Mouse (Mus musculus) lung, embryonic 14.5 days (tissue): ENCODE measurements around the gene Aoah. TPM values are rescaled to one million over a fixed set of nuclear protein-coding genes. Genes with fewer than 3 reads are reported as not detected.

Source experiments
- ATAC-seq: fragments of 200-750 bp; cut with Nextera tagmentation; 2 replicates; pipeline ENCODE4 v1.8.0; 2017; ENCODE audit warnings: mild to moderate bottlenecking, moderate TSS enrichment, moderate library complexity; ENCODE audit not compliant: insufficient read depth
- DNase-seq: peaks from one replicate; pipeline ENCODE4 v3.0.0-alpha.2; 2015
- H3K27ac ChIP-seq: fragments of 300-500 bp; sonication (generic); 2 replicates; pipeline ENCODE4 v1.5.1; 2014; ENCODE audit warnings: low read depth, mild to moderate bottlenecking, moderate library complexity
- H3K27me3 ChIP-seq: fragments of 300-500 bp; sonication (generic); 2 replicates; pipeline ENCODE4 v1.6.1; 2014; ENCODE audit warnings: low read length, control low read depth; ENCODE audit not compliant: insufficient read depth
- H3K36me3 ChIP-seq: fragments of 300-500 bp; sonication (generic); 2 replicates; pipeline ENCODE4 v1.6.1; 2014; ENCODE audit warnings: control low read depth; ENCODE audit not compliant: insufficient read depth
- H3K4me1 ChIP-seq: fragments of 300-500 bp; sonication (generic); 2 replicates; pipeline ENCODE4 v1.6.1; 2014; ENCODE audit warnings: antibody characterized with exemption, control low read depth; ENCODE audit not compliant: insufficient read depth
- H3K4me2 ChIP-seq: fragments of 300-500 bp; sonication (generic); 2 replicates; pipeline ENCODE4 v1.6.1; 2014; ENCODE audit warnings: mild to moderate bottlenecking
- H3K4me3 ChIP-seq: fragments of 300-500 bp; sonication (generic); 2 replicates; pipeline ENCODE4 v1.5.1; 2014; ENCODE audit warnings: low read depth, low read length
- H3K9ac ChIP-seq: fragments of 300-500 bp; sonication (generic); 2 replicates; pipeline ENCODE4 v1.6.1; 2014
- H3K9me3 ChIP-seq: fragments of 300-500 bp; sonication (generic); 2 replicates; pipeline ENCODE4 v1.6.1; 2016; ENCODE audit warnings: low read depth, low read length, control low read depth
- CTCF ChIP-seq: IDR thresholded peaks from 2 replicates; pipeline ENCODE4 v1.5.1; 2016; ENCODE audit warnings: antibody characterized with exemption, low read depth
- WGBS: fragments of 180-500 bp; shearing (Covaris S2); extraction: QIAGEN DNeasy Blood & Tissue Kit; methylation state at CpG from one replicate; pipeline ENCODE4 v1.1.7; 2014; 5-methylcytosine and 5-hydroxymethylcytosine counted together
- polyA plus RNA-seq: library from polyadenylated mRNA; unstranded; fragments of >200 nt; fragmentation: Nextera tagmentation; extraction: Ambion mirVana; gene quantifications from 2 replicates; pipeline ENCODE4 v1.2.1, GENCODE M21; 2014

The Aoah gene
- polyA plus RNA-seq, 1 experiment from 2014 or later = 0.75 TPM

DNA sequence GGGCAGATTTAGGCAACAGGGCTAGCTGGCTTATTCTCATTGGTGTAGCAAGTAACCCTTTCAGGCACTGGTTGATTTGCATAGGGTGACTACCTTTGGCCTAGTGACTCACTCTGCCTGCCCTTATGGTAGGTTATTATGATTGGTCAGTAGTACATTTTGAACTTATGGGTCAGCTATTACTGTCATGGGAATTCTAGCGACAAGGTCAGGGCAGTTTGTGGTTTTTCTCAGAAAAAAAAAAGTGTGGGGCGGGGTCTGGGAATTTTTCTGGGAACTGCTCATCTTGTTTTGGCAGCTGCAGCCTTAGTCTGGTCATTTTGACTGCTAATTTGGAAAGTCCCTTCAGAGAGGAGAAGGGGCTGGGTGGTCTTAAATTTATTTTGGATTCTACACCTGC, 272.1 kb downstream of the Aoah start:
- H3K9ac ChIP-seq = no peak overlapping the region
- H3K36me3 ChIP-seq = no peaks in the 10 kb centered on the region
- ATAC-seq (no peak), DNase-seq (no peak)
- H3K27ac ChIP-seq = no peak overlapping the region
- no peaks in the 10 kb centered on the region for H3K27me3 ChIP-seq
- no peak for TF ChIP-seq CTCF
- H3K4me2 ChIP-seq = no peak overlapping the region
- H3K4me1 ChIP-seq = no peaks in the 10 kb centered on the region
- H3K4me3 ChIP-seq = no peak overlapping the region
- 89% methylated on average over 2 of the region's 2 CpGs for WGBS
- H3K9me3 ChIP-seq = no peaks in the 10 kb centered on the region

GRCm38 (mm10) chr13:21074847-21075246, 280.9 kb downstream of the Aoah start, which contains the start of gene Olfr1370:
TSS of gene Olfr1370 (minus strand) at chr13:21074947.
- ATAC-seq = no peak
- Histone ChIP-seq H3K27me3 (no peaks in the 10 kb centered on the region), H3K36me3 (no peaks in the 10 kb centered on the region), H3K27ac (no peak within 1 kb of the TSS), H3K4me3 (no peak within 1 kb of the TSS), H3K9ac (no peak within 1 kb of the TSS), H3K4me2 (no peak within 1 kb of the TSS), H3K4me1 (no peaks in the 10 kb centered on the region), H3K9me3 (no peaks in the 10 kb centered on the region)
- 71% methylated on average over 3 of the region's 3 CpGs for whole genome bisulfite sequencing
- DNase-seq = no peak
- no peak for TF ChIP-seq CTCF

GRCm38 (mm10) chr13:21082686-21083085, 288.8 kb downstream of the Aoah start:
- WGBS = 76% methylated on average over 2 of the region's 2 CpGs

More at GRCm38 (mm10) chr13:21082686-21083085, 288.8 kb downstream of the Aoah start:
- Histone ChIP-seq H3K27me3 (no peaks in the 10 kb centered on the region), H3K4me3 (no peak overlapping the region), H3K4me2 (no peak overlapping the region), H3K9me3 (no peaks in the 10 kb centered on the region), H3K9ac (no peak overlapping the region), H3K36me3 (no peaks in the 10 kb centered on the region), H3K4me1 (no peaks in the 10 kb centered on the region), H3K27ac (no peak overlapping the region)
- DNase-seq (no peak), ATAC-seq (no peak)
- TF ChIP-seq CTCF = no peak
